Mouse (Mus musculus): ENCODE results near the gene Mri1. TPM values are rescaled to one million over a fixed set of nuclear protein-coding genes. Genes with fewer than 3 reads are reported as not detected.

Gene Mri1
- polyA plus RNA-seq, 1 experiment from 2014 or later: 55.0 TPM

DNA sequence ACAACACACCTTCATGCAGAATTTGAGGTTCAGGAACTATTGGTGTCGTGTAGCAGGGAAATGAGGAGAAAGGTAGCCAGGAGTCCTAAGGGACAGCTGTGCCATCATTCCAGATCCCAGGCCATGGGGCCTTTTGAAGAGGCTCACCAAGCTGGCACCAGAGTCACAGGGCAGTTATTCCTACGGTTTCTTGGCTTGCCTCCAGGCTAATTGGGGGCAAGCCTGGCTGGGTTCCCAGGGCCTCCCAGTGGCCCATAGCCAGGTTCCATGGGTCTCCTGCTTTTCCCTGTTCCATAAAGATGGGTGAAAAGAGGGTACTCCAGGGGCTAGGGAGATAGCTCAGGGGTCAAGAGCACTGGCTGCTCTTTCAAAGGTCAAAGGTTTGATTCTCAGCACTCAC is 15.3 kb downstream of the Mri1 start:
- H3K27ac ChIP-seq (ENCODE audit: low read length): no peak overlapping the region
- H3K9ac ChIP-seq (ENCODE audit: low read length): no peak overlapping the region
- H3K4me3 ChIP-seq (replicated peaks; ENCODE audit: low read length): no peak overlapping the region
- ATAC-seq (ENCODE audit: insufficient read depth, low FRiP score): no peak
- H3K27me3 ChIP-seq (ENCODE audit: control insufficient read depth, insufficient read depth, low read length): no peaks in the 10 kb centered on the region
- no peak overlapping the region for H3K4me2 ChIP-seq (ENCODE audit: low read depth, low read length)
- H3K36me3 ChIP-seq (ENCODE audit: control insufficient read depth, insufficient read depth, low read length): peaks cover 9% of the 10 kb centered on the region
- H3K4me1 ChIP-seq (ENCODE audit: control insufficient read depth, insufficient read depth, low read length): no peaks in the 10 kb centered on the region
- WGBS: 65% methylated on average over 2 of the region's 2 CpGs
- no peaks in the 10 kb centered on the region for H3K9me3 ChIP-seq (replicated peaks; ENCODE audit: control insufficient read depth, low read length)

DNA sequence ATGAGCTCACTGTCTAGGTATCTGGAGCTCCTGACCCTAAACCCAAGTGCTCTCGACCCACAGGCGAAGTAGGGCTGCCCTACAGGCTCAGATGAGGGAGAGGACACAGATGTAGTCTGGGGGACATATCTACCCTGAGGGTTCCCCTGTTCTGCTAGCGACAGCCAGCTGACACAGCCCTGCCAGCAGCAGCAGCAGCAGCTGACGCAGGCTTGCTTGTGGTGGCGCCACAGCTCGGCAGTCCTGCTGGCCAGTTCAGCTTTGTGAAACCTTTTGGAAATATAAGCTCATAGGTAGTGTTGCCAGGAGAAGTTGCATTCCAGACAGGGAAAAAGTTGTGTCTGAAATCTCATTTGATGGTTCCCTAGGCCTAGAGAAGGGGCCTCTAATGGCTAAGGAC is 16.0 kb downstream of the Mri1 start:
- H3K9ac ChIP-seq (ENCODE audit: low read length): no peak overlapping the region
- WGBS: 56% methylated on average over 6 of the region's 6 CpGs
- H3K9me3 ChIP-seq (replicated peaks; ENCODE audit: control insufficient read depth, low read length): no peaks in the 10 kb centered on the region
- H3K4me2 ChIP-seq (ENCODE audit: low read depth, low read length): no peak overlapping the region
- H3K36me3 ChIP-seq (ENCODE audit: control insufficient read depth, insufficient read depth, low read length): peaks cover 7% of the 10 kb centered on the region
- H3K27me3 ChIP-seq (ENCODE audit: control insufficient read depth, insufficient read depth, low read length): no peaks in the 10 kb centered on the region
- H3K27ac ChIP-seq (ENCODE audit: low read length): no peak overlapping the region
- no peaks in the 10 kb centered on the region; the same call in 1 of the 2 replicates for H3K4me1 ChIP-seq (ENCODE audit: control insufficient read depth, insufficient read depth, low read length)
- no peak overlapping the region for H3K4me3 ChIP-seq (replicated peaks; ENCODE audit: low read length)
- ATAC-seq (ENCODE audit: insufficient read depth, low FRiP score): no peak

DNA sequence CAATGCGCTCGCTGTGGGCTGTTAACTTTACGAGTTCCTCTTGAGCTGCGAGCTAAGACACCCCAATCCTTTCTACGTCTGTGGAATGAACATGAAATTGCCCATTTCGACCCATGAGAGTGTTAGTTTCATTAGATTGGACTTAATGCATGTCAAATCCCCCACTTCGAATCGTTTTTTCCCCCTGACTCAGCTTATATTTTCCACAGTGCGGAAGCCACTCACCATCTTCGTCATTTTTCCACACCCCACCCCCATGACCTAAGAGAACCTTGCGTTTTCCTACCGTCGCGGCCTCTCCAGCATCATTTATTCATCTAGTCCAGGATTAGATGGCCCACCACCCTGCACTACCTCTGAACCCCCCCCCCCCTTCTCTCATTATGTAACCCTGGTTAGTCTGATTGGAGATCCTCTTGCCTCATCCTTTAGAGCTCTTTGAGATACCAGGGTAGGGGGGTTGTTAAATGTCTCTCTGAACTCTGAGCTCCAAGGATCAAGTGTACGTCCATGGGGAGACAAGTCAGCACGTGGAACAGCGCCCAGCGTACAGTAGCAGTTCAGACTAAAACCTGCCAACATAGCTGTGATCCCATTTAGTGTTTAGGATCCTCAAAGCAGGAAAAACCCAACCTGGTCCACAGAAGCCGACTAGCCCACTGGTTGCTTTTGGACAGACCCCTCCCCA is 19.4 kb downstream of the Mri1 start:
- no peak for ATAC-seq (ENCODE audit: insufficient read depth, low FRiP score)
- no peaks in the 10 kb centered on the region for H3K27me3 ChIP-seq (ENCODE audit: control insufficient read depth, insufficient read depth, low read length)
- 13% methylated on average over 19 of the region's 19 CpGs for WGBS
- H3K4me1 ChIP-seq (ENCODE audit: control insufficient read depth, insufficient read depth, low read length): peaks cover 9% of the 10 kb centered on the region
- peak overlapping the region; percentile 91 for H3K4me3 ChIP-seq (replicated peaks; ENCODE audit: low read length)
- peak overlapping the region; percentile 73 for H3K4me2 ChIP-seq (ENCODE audit: low read depth, low read length)
- H3K36me3 ChIP-seq (ENCODE audit: control insufficient read depth, insufficient read depth, low read length): 0 out of 2 replicates have a peak, but pooled peaks cover 4% of the 10 kb centered on the region
- no peaks in the 10 kb centered on the region for H3K9me3 ChIP-seq (replicated peaks; ENCODE audit: control insufficient read depth, low read length)
- H3K9ac ChIP-seq (ENCODE audit: low read length): peak overlapping the region; percentile 87
- peak overlapping the region; percentile 71 for H3K27ac ChIP-seq (ENCODE audit: low read length)

DNA sequence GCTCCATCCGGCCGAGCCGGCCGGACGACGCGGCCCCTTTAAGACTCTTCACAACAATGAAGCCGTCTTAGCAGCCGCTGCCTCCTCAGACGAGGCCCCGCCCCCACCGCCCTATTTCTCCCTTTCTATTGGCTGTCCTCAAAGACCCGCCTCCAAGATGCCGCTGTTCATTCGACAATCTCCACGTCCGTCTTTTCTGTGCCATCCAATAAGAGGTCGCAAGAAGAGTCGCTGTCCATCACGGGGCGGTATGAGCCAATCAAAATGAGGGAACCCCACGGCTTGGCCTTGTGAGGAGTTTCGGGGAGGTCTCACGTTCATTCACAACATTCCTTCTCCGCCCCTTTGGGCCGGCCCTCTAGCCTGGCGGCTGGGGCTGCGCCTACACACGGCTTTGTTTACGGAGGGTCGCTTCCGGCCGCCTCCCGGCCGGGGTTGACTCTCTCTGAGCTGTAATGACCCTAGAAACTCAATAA is 20.1 kb downstream of the Mri1 start, which contains the start of gene Zswim4:
Zswim4 (minus strand) TSS at position 58 of the 476 bp plus-strand sequence.
- peak within 1 kb of the TSS; percentile 73 for H3K4me2 ChIP-seq (ENCODE audit: low read depth, low read length)
- H3K9me3 ChIP-seq (replicated peaks; ENCODE audit: control insufficient read depth, low read length): no peaks in the 10 kb centered on the region
- H3K4me1 ChIP-seq (ENCODE audit: control insufficient read depth, insufficient read depth, low read length): peaks cover 9% of the 10 kb centered on the region
- H3K27ac ChIP-seq (ENCODE audit: low read length): peak within 1 kb of the TSS; percentile 71
- WGBS: under 1% methylated on average over 35 of the region's 35 CpGs
- ATAC-seq (ENCODE audit: insufficient read depth, low FRiP score): peak; percentile 98
- 0 out of 2 replicates have a peak, but pooled peaks cover 4% of the 10 kb centered on the region for H3K36me3 ChIP-seq (ENCODE audit: control insufficient read depth, insufficient read depth, low read length)
- H3K4me3 ChIP-seq (replicated peaks; ENCODE audit: low read length): peak within 1 kb of the TSS; percentile 91
- H3K27me3 ChIP-seq (ENCODE audit: control insufficient read depth, insufficient read depth, low read length): no peaks in the 10 kb centered on the region
- H3K9ac ChIP-seq (ENCODE audit: low read length): peak within 1 kb of the TSS; percentile 98

DNA sequence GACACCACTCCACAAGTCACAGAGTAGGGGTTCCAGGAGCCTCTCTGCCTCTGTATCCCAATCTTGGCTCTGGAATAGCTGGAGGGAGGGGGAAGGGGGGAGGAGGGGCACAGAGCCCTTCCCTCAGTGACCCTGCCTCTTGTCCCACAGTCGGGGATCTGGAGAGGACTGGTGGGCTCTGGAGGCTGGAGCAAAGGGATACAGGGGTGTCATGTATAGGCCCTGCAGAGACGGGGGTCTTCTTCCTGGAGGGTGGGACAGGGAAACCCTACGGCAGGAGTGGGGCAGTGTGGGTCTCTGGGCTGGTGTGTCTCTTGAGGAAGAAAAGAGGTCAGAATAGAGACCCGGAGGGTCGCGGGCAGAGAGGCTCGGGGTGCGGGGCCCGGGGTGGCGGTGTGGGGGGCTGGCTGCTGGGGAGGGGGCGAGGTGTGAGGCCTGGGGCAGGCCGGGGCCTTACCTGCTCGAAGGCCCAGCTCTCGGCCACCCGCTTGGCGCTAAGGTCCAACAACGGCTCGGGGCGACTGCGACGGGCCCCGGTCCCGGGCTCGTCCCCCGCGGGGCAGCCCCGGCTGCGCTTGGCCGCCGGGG is 20.6 kb downstream of the Mri1 start:
- H3K9ac ChIP-seq (ENCODE audit: low read length): peak overlapping the region; percentile 98
- ATAC-seq (ENCODE audit: insufficient read depth, low FRiP score): no peak

DNA sequence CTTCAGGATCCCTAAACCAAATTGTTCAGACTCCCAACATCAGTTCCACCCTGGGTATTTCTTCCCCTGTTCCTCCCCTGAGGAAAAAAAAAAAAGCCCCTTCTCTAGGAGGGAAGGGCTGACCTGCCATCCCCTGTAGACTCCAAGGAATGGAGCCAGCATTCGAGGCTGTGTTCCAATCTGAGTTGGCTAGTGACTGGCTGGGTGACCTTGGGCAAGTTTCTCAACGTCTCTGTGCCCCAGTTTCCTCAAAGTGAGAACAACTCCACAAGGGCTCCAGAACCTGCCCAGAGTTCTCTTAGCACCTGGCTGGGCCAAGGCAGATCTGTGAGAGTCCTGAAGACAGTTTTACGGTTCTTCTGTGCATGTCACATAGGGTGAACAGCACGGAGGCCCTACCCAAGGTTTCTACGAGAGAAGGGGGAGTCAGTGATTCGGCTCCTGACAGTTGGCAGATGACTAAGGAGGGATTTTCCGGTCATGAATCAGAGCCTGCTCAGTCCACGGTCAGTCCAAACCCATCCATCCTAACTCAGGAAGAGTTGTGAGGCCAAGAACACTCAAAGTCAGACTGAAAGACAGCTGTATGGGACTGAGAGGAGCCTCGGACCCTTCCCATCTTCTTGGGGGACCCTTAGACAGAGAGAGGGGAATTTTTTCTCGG is 21.2 kb downstream of the Mri1 start:
- ATAC-seq (ENCODE audit: insufficient read depth, low FRiP score): no peak
- WGBS: 18% methylated on average over 10 of the region's 10 CpGs
- Histone ChIP-seq H3K27me3 (ENCODE audit: control insufficient read depth, insufficient read depth, low read length) (no peaks in the 10 kb centered on the region), H3K4me3 (replicated peaks; ENCODE audit: low read length) (peak overlapping the region; percentile 91), H3K9me3 (replicated peaks; ENCODE audit: control insufficient read depth, low read length) (no peaks in the 10 kb centered on the region), H3K36me3 (ENCODE audit: control insufficient read depth, insufficient read depth, low read length) (0 out of 2 replicates have a peak, but pooled peaks cover 4% of the 10 kb centered on the region), H3K4me2 (ENCODE audit: low read depth, low read length) (peak overlapping the region; percentile 69), H3K4me1 (ENCODE audit: control insufficient read depth, insufficient read depth, low read length) (peaks cover 9% of the 10 kb centered on the region), H3K9ac (ENCODE audit: low read length) (peak overlapping the region; percentile 98), H3K27ac (ENCODE audit: low read length) (peak overlapping the region; percentile 67)

More for the DNA sequence above, 20.6 kb downstream of the Mri1 start:
- no peaks in the 10 kb centered on the region for H3K27me3 ChIP-seq (ENCODE audit: control insufficient read depth, insufficient read depth, low read length)
- H3K4me1 ChIP-seq (ENCODE audit: control insufficient read depth, insufficient read depth, low read length): peaks cover 9% of the 10 kb centered on the region
- WGBS: 0% methylated on average over 27 of the region's 30 CpGs
- H3K9me3 ChIP-seq (replicated peaks; ENCODE audit: control insufficient read depth, low read length): no peaks in the 10 kb centered on the region
- H3K36me3 ChIP-seq (ENCODE audit: control insufficient read depth, insufficient read depth, low read length): 0 out of 2 replicates have a peak, but pooled peaks cover 4% of the 10 kb centered on the region
- H3K4me3 ChIP-seq (replicated peaks; ENCODE audit: low read length): peak overlapping the region; percentile 91
- H3K27ac ChIP-seq (ENCODE audit: low read length): peak overlapping the region; percentile 67
- H3K4me2 ChIP-seq (ENCODE audit: low read depth, low read length): peak overlapping the region; percentile 69

DNA sequence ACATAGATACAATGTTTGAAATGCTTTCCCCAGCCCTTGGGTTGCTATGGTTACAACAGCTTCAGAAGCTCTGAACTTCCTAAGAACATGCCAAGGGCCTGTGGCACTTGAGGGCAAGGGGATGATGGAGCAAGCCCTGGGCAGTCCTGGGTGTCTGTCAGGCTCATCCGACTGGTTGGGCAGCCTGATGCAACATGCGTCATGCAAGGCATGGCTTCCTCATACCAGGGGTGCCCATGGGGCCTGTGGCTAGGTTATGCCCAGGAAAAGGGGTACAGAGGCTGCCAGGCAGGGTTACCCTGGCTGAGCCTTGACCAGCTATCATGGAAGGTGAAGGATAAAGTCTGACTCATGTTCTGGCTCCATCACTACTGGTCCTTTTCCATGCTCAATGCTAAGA is 24.1 kb downstream of the Mri1 start:
- H3K4me3 ChIP-seq (replicated peaks; ENCODE audit: low read length): no peak overlapping the region
- no peak overlapping the region for H3K4me2 ChIP-seq (ENCODE audit: low read depth, low read length)
- H3K4me1 ChIP-seq (ENCODE audit: control insufficient read depth, insufficient read depth, low read length): peaks cover 9% of the 10 kb centered on the region
- H3K9ac ChIP-seq (ENCODE audit: low read length): no peak overlapping the region
- no peak for ATAC-seq (ENCODE audit: insufficient read depth, low FRiP score)
- H3K9me3 ChIP-seq (replicated peaks; ENCODE audit: control insufficient read depth, low read length): no peaks in the 10 kb centered on the region
- H3K27ac ChIP-seq (ENCODE audit: low read length): no peak overlapping the region
- no peaks in the 10 kb centered on the region for H3K27me3 ChIP-seq (ENCODE audit: control insufficient read depth, insufficient read depth, low read length)
- 88% methylated on average over 2 of the region's 2 CpGs for WGBS
- H3K36me3 ChIP-seq (ENCODE audit: control insufficient read depth, insufficient read depth, low read length): peaks cover 17% of the 10 kb centered on the region; the same call in 1 of the 2 replicates

DNA sequence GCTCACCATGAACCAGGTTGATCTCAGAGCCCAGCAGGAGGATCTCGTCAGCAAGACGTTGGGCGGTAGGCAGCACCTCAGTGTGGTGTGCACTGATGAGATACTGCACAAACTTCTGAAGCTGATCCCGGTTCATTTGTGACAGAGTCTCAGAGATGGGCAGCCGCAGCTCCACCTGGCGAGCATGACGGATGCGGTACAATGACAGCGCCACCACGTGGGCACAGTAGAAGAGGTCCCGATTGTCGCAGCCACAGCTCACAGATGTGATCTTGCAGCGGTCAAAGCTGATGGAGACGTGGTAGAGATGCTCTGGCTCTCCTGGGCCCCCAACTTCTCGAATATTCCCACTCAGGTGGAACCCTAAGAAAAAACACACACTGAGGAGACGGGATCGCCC is 26.4 kb downstream of the Mri1 start:
- no peak for ATAC-seq (ENCODE audit: insufficient read depth, low FRiP score)
- Histone ChIP-seq H3K9ac (ENCODE audit: low read length) (no peak overlapping the region), H3K4me2 (ENCODE audit: low read depth, low read length) (no peak overlapping the region), H3K36me3 (ENCODE audit: control insufficient read depth, insufficient read depth, low read length) (peaks cover 20% of the 10 kb centered on the region; the same call in 1 of the 2 replicates), H3K9me3 (replicated peaks; ENCODE audit: control insufficient read depth, low read length) (no peaks in the 10 kb centered on the region), H3K27ac (ENCODE audit: low read length) (no peak overlapping the region), H3K4me1 (ENCODE audit: control insufficient read depth, insufficient read depth, low read length) (peaks cover 5% of the 10 kb centered on the region), H3K4me3 (replicated peaks; ENCODE audit: low read length) (no peak overlapping the region), H3K27me3 (ENCODE audit: control insufficient read depth, insufficient read depth, low read length) (no peaks in the 10 kb centered on the region)
- 78% methylated on average over 17 of the region's 17 CpGs for WGBS

Measured in stomach, embryonic 16.5 days (tissue).